15 mouse cellular contexts compared by ENCODE assay signal in the genomic region with DNA sequence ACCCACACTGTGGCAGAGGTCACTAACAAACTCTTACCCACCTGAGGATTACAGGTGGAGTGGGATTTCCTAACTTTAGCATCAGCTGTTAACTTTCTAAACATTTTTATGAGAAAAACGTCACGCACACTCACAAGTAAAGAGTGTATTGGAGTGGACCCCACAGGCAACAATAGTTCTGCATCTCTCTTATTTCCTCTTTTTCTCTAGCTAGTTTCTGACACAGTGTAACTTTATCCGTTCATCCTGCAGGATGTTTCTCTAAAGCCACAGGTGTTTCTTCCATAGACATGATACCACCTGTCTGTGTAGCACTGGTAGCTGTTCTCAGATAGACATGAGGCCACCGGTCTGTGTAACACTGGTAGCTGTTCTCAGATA. TPM values are rescaled to one million over a fixed set of nuclear protein-coding genes. Genes with fewer than 3 reads are reported as not detected.
DNase-seq lines count a peak whose midpoint lies in the region; ATAC-seq lines count a peak whose summit lies in the region.
"Had no signal": no experiment of that assay in that cellular context is flagged by ENCODE, and none has a peak within 500 bp of the region (broad histone marks: within the 10 kb centered on the region; RNA-seq: fewer than 3 reads in every experiment).

No protein-coding gene starts in this region.

- peak overlapping the region; percentile 59 for H3K4me2 ChIP-seq in kidney, embryonic 15.5 days

- no peaks in the 10 kb centered on the region for H3K9me3 ChIP-seq in kidney, embryonic 15.5 days (replicated peaks)
- H3K9me3 ChIP-seq in embryonic facial prominence, embryonic 10.5 days, result no peaks in the 10 kb centered on the region; the same call in 1 of the 2 replicates
- no peaks in the 10 kb centered on the region for H3K9me3 ChIP-seq in limb, embryonic 10.5 days (replicated peaks)

- no peak overlapping the region for H3K27ac ChIP-seq in kidney, embryonic 15.5 days
- H3K27ac ChIP-seq in embryonic facial prominence, embryonic 10.5 days (replicated peaks), result peak overlapping the region; percentile 75; the same call in 1 of the 2 replicates
- no peak overlapping the region for H3K27ac ChIP-seq in limb, embryonic 10.5 days
- H3K27ac ChIP-seq: gastrocnemius, adult 2 months had no signal

- peak; percentile 28 for DNase-seq in heart, adult 11 months
- no peak for DNase-seq in heart, adult 9 months (ENCODE audit: low spot score in 2 of 2)
- DNase-seq in kidney, adult 11 months, result no peak
- no peak for DNase-seq in embryonic facial prominence, embryonic 10.5 days (ENCODE audit: low spot score)
- DNase-seq in limb, embryonic 10.5 days (ENCODE audit: low spot score), result no peak
- DNase-seq in frontal cortex, postnatal 25 days (ENCODE audit: low spot score in 2 of 2), result no peak
- DNase-seq: cerebellum, adult 9-10 months; forebrain, postnatal 0 days; heart, adult 18-20 months; lung, adult 2 months; thymus, postnatal 36 days had no signal

- no peaks in the 10 kb centered on the region for H3K36me3 ChIP-seq in kidney, embryonic 15.5 days
- no peaks in the 10 kb centered on the region for H3K36me3 ChIP-seq in embryonic facial prominence, embryonic 10.5 days (replicated peaks)
- no peaks in the 10 kb centered on the region for H3K36me3 ChIP-seq in limb, embryonic 10.5 days

- H3K9ac ChIP-seq in kidney, embryonic 15.5 days, result no peak overlapping the region
- H3K9ac ChIP-seq: forebrain, postnatal 0 days had no signal

- no peak overlapping the region for H3K4me3 ChIP-seq in kidney, embryonic 15.5 days (replicated peaks)
- peak overlapping the region; percentile 41 for H3K4me3 ChIP-seq in embryonic facial prominence, embryonic 10.5 days
- peak overlapping the region; percentile 35; the same call in 1 of the 2 replicates for H3K4me3 ChIP-seq in limb, embryonic 10.5 days

- ATAC-seq in kidney, embryonic 15.5 days (replicated peaks; ENCODE audit: low FRiP score), result no peak
- no peak for ATAC-seq in megakaryocyte progenitor cell, adult 5-6 weeks (replicated peaks; ENCODE audit: poor library complexity)
- ATAC-seq: midbrain, embryonic 16.5 days had no signal

- H3K4me1 ChIP-seq in kidney, embryonic 15.5 days, result peaks cover 10% of the 10 kb centered on the region
- peaks cover 17% of the 10 kb centered on the region for H3K4me1 ChIP-seq in embryonic facial prominence, embryonic 10.5 days
- peaks cover 10% of the 10 kb centered on the region for H3K4me1 ChIP-seq in limb, embryonic 10.5 days

- WGBS in kidney, embryonic 15.5 days, result 64% methylated on average over 4 of the region's 4 CpGs
- 77% methylated on average over 4 of the region's 4 CpGs for WGBS in embryonic facial prominence, embryonic 10.5 days
- 82% methylated on average over 4 of the region's 4 CpGs for WGBS in limb, embryonic 10.5 days

- H3K27me3 ChIP-seq in kidney, embryonic 15.5 days, result no peaks in the 10 kb centered on the region
- 0 out of 2 replicates have a peak, but pooled peaks cover 8% of the 10 kb centered on the region for H3K27me3 ChIP-seq in embryonic facial prominence, embryonic 10.5 days (replicated peaks; ENCODE audit: low read depth, poor library complexity, severe bottlenecking)
- H3K27me3 ChIP-seq in limb, embryonic 10.5 days (ENCODE audit: low read depth, poor library complexity, severe bottlenecking), result 0 out of 2 replicates have a peak, but pooled peaks cover 4% of the 10 kb centered on the region

RNA-seq across cellular contexts. Expression of gene Akap12, which starts 55.1 kb away (rescaled TPM):
- polyA plus RNA-seq in kidney, embryonic 15.5 days (2015; fragmentation: Nextera tagmentation; extraction: Ambion mirVana), result 78.0 and 94.1 TPM in 2 replicates
- 22.1 and 24.3 TPM in 2 replicates for polyA plus RNA-seq in embryonic facial prominence, embryonic 10.5 days (2016; fragmentation: Nextera tagmentation; extraction: Ambion mirVana)
- polyA plus RNA-seq in limb, embryonic 10.5 days (2016; fragmentation: Nextera tagmentation; extraction: Ambion mirVana), result 8.4 and 9.0 TPM in 2 replicates
- total RNA-seq in megakaryocyte progenitor cell, adult 5-6 weeks (2015), result 0.12 and 0.59 TPM in 2 replicates
- total RNA-seq in megakaryocyte progenitor cell, adult 5-6 weeks (2017), result 0.21 and 0.64 TPM in 2 replicates
